Mouse (Mus musculus): ENCODE data around the gene Dab1. TPM values are rescaled to one million over a fixed set of nuclear protein-coding genes. Genes with fewer than 3 reads are reported as not detected.

The Dab1 gene
- total RNA-seq, 2 experiments from 2014 or later = 103 to 134 TPM

DNA sequence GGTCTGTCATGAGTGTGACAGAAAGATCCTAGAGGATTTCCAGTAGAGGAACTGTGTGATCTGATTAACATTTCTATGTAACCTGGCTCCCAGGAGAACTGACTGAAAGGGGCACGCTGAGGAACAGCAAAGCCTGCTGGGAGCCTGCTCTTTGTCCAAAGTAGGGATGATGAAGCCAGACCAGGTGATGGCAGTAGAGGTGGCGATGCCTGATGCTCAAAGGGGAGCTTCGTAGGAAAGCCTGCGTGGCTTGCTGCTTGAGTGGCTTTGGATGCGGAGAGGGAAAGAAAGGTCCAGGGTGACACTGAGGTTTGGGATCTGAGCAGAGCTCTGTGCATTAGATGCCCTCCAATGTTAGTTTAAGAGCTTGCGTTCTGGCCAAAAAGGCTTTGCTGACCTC, 584.9 kb downstream of the Dab1 start:
- intact Hi-C loops (cut with DNase I) = no loop called here
- DNase-seq (ENCODE audit: low spot score in 2 of 2) = no peak

DNA sequence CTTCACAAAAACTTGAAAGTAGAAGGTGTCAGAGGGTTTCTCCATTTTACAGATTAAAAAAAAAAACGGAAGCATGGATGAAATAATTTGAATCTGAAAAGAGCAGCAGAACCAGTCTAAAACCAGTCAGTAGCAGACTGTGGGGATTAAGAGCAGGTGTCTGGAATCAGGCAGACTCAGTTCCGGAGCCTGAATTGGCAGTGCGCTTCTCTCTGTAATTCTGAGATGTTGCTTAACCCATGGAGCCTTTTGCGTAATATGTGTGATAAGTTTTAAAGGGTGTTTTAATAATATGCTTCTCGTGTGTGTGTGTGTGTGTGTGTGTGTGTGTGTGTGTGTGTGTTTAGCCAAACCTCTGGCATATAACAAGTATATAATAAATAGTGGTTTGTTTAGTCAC, 587.5 kb downstream of the Dab1 start:
- intact Hi-C loops (cut with DNase I) = no loop called here
- no peak for DNase-seq (ENCODE audit: low spot score in 2 of 2)

- DNase-seq (ENCODE audit: low spot score in 2 of 2) = no peak
- intact Hi-C loops (cut with DNase I) = no loop called here
Measured at GRCm38 (mm10) chr4:104209081-104209480, 589.9 kb downstream of the Dab1 start.

DNA sequence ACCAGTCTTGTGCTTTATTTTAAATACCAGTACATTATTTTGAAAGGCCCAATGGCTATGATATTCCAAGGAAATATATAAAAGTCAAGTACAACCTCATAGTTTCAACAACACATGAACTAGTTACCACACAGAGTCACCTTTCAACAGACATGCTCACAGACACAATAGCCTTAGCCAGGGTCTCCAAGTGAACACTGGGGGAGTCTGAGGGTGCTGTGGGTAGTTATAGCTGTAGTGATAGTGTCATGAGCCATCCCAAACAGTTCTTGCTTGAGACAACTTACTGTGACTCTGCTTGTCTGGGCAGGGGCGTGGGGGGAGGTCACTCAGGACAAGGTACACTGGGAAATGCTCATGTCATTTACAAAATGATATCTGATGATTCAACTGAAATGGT, 591.6 kb downstream of the Dab1 start:
- intact Hi-C loops (cut with DNase I) = no loop called here
- no peak for DNase-seq (ENCODE audit: low spot score in 2 of 2)

- intact Hi-C loops (cut with DNase I) = no loop called here
- no peak for DNase-seq (ENCODE audit: low spot score in 2 of 2)
Measured at GRCm38 (mm10) chr4:104211531-104212455, 592.6 kb downstream of the Dab1 start.

DNA sequence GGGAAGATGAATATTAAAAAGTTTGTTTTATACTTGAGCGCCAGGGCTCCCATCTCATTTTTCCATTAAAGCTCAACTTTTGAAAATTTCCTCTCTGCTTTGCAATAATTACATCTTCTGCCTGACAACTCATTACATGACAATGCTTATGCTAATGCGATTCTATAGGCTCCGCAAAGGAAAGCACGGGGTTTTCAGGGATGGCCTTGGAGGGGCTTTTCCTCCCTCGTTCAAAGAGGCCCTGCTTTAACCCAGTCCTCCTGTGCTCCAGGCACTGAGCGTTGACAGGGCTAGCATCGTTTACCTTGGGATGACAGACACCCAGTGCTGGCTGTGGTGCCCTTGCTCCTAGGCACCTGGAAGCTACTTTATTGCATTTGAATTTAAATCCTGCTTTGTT, 595.6 kb downstream of the Dab1 start:
- intact Hi-C loops (cut with DNase I) = no loop called here
- DNase-seq (ENCODE audit: low spot score in 2 of 2) = no peak

- no peak for DNase-seq (ENCODE audit: low spot score in 2 of 2)
- intact Hi-C loops (cut with DNase I) = no loop called here
Measured at GRCm38 (mm10) chr4:104217336-104217735, 598.2 kb downstream of the Dab1 start.

DNA sequence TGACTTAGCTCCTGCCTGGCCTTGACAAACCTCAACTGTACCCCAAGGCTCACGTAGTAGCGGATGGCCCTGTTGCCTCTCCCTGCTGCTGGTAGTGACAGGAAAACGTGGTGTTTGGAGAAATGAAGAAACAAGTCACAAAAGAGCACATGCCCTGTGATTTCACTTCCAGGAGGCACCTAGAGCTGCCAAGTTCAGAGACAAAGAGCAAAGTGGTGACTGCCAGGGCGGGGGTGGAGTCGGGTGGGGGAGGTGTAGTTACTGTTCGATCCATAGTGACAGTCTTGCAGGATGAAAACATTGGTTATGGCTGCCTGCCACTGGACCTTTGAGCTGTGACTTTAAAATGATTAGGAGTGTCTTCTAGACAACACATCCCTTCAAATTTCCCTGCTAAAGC, 599.6 kb downstream of the Dab1 start:
- intact Hi-C loops (cut with DNase I) = no loop called here
- no peak for DNase-seq (ENCODE audit: low spot score in 2 of 2)

DNA sequence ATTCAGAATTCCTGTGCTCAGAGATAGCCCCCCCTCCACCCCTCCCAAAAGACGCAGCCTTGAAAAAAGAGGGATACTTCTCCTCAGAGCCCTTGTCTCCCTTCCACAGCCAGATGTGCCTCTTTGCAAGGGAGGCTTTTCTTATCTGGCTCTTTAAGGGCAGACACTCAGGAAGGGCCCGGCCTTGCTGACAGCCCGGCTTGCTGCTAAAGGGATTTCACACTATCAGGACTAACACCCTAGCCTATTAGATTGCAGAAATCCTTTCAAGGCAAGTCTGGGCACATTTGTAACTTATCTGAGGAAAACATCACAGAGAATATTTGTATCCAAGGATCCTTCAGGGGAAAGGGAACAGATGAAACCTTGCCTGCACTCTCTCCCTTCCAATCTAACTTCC, 600.9 kb downstream of the Dab1 start:
- no peak for DNase-seq (ENCODE audit: low spot score in 2 of 2)
- intact Hi-C loops (cut with DNase I) = no loop called here

DNA sequence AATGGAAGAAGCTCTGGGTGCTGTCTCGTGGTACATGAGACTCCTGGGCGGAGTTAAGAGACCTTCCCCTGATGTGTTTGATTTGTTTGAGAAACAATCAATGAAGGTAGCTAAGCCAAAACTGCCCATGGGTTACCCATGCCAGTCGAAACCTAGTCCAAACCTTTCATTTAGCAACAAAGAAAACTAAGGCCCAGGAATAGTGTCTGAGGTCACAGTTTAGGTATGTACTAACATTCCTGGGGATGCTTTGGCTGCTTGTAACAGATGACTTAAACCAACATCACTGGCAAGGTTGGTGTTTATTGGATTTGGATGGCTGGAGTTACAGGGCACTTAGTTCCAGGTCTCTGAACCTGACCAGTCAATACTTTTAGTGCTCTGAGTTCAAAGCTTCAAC, 610.1 kb downstream of the Dab1 start:
- no peak for DNase-seq (ENCODE audit: low spot score in 2 of 2)
- intact Hi-C loops (cut with DNase I) = no loop called here

DNA sequence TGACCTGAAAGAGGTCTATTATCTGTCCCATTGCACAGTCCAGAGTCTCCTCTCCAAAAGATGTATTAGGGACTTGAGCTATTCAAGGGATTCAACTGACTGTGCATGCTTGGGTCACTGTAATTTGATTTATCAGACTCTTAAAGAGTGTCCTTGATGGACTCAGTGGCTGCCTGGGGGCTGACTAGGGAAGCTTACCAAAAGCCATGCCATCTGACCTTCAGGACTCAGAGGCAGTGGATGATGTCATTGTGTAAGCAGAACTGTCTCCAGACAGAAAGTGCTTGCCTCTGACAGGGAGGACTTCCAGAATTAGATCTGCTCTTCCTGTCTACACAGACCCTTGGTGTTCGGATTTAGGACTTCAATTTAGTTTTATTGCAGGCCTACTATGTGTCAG, 627.3 kb downstream of the Dab1 start:
- no peak for DNase-seq (ENCODE audit: low spot score in 2 of 2)
- intact Hi-C loops (cut with DNase I) = no loop called here

DNA sequence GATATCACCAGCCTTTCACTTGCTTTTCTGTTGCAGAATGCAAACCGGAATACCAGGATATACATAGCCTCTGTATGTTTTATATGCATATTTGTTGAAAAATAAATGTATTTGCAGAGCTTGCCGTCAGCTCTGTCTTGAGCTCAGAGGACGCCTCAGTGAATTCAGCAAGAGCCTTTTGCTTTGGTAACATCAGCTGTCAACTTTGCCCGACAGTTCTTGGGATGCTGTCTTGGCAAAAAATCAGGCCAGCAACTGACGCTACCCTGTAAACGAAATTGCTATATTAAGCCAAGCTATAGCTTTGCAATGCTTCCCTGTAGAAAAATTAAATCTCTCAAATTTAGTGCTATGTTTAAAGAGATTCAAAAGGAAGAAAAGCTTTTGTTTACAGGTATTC, 630.3 kb downstream of the Dab1 start:
- intact Hi-C loops (cut with DNase I) = no loop called here
- DNase-seq (ENCODE audit: low spot score in 2 of 2) = no peak

- no peak for DNase-seq (ENCODE audit: low spot score in 2 of 2)
- intact Hi-C loops (cut with DNase I) = no loop called here
Measured at GRCm38 (mm10) chr4:104257776-104258175, 638.6 kb downstream of the Dab1 start.

DNA sequence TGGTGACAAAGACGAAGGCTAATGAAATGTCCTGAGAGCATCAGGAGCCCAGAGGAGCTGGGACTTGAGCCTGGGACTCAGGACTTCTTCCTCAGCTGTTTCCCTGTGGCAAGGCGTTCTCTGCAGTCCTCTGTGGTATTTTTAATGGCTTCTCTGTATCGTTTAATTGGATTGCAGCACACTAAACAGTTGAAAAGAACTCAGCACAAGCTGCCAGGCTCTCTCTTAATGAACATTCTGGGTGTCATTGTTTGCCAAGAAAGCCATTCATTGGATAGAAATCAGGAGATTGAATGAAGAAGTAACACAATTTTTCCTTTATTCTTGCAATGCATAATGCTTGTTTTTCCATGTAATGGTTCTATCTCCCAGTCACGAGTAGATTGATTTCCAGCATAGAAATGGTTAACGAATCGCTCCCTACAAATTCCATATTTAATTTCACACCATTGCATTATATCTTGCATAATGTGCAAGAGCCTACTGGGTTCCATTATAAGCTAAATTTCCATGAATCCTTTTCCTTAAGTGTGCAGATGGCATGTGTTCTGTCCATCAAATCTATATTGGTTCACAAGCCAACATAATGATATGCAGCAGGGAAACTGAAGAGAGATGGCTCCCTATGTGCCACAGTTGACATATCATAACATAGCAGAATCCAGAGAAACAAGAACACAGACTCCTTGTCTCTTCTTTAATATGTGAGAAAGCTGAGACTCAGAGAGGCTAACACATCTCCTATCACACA, 650.4 kb downstream of the Dab1 start:
- intact Hi-C loops (cut with DNase I) = no loop called here
- no peak for DNase-seq (ENCODE audit: low spot score in 2 of 2)

GRCm38 (mm10) chr4:104270173-104270557, 651.0 kb downstream of the Dab1 start:
- intact Hi-C loops (cut with DNase I) = no loop called here
- no peak for DNase-seq (ENCODE audit: low spot score in 2 of 2)

DNA sequence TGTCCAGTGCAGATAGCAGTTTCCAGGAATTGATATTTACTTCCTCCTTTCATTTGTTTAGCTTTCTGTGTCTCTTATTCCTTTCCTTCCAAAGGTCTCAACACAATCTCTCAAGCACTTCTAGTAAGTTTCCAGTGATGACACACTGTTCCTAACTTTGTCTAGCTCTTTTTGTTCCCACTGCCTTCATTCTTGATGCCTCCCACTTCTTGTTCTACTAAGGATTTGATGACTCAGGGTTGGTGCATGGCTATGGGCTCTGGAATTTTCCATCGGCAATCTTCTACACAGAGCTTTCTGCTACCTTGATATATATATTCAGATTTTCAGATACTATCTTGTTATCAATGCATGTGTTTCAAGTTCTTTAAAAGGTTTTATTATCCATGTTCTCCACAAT, 656.1 kb downstream of the Dab1 start:
- intact Hi-C loops (cut with DNase I) = no loop called here
- peak in 1 of 2 experiments; percentile 38 for DNase-seq (ENCODE audit: low spot score in 2 of 2)

DNA sequence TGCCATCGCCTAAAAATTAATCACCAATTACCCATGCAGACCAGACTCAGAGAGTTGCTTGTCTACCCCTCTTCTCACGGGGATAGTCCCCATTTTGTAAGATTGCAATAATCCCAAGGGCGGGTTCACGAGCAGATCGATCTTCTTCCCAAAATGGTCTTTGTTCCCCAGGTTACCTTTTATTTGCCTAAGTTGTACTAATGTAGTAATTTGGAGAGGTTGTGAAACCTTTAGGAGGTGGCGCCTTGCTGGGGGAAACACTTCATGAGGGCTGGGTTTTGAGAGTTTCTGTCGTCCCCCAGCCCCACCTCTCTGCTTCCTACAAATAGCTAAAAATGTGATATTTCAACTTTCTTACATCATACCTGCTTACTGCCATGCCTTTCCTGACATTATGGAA, 657.8 kb downstream of the Dab1 start:
- intact Hi-C loops (cut with DNase I) = no loop called here
- no peak for DNase-seq (ENCODE audit: low spot score in 2 of 2)

- DNase-seq (ENCODE audit: low spot score in 2 of 2) = no peak
- intact Hi-C loops (cut with DNase I) = no loop called here
Measured at GRCm38 (mm10) chr4:104281518-104281917, 662.4 kb downstream of the Dab1 start.

- intact Hi-C loops (cut with DNase I) = no loop called here
Measured at GRCm38 (mm10) chr4:104283906-104284305, 664.7 kb downstream of the Dab1 start.

GRCm38 (mm10) chr4:104288401-104288800, 669.2 kb downstream of the Dab1 start:
- DNase-seq (ENCODE audit: low spot score in 2 of 2) = no peak
- intact Hi-C loops (cut with DNase I) = no loop called here

More at GRCm38 (mm10) chr4:104283906-104284305, 664.7 kb downstream of the Dab1 start:
- DNase-seq (ENCODE audit: low spot score in 2 of 2) = no peak

GRCm38 (mm10) chr4:104301764-104302163, 682.6 kb downstream of the Dab1 start:
- DNase-seq (ENCODE audit: low spot score in 2 of 2) = no peak
- intact Hi-C loops (cut with DNase I) = no loop called here
